Mouse (Mus musculus) CD8-positive naive resting alpha-beta T cell, adult 2 months (primary cell): ENCODE results near the gene G3bp2.
"Not testable (repeated sequence)": the region's sequence is repeated elsewhere in the genome, so short reads cannot be mapped to it uniquely, and the experiment has no call there.

ENCODE experiments used
- DNase-seq, 2 experiments: peaks; one replicate each; pipeline ENCODE4 v3.0.0; 2022; ENCODE audit warnings: low read depth in 2 of 2, low spot score in 2 of 2

G3bp2 gene

DNA sequence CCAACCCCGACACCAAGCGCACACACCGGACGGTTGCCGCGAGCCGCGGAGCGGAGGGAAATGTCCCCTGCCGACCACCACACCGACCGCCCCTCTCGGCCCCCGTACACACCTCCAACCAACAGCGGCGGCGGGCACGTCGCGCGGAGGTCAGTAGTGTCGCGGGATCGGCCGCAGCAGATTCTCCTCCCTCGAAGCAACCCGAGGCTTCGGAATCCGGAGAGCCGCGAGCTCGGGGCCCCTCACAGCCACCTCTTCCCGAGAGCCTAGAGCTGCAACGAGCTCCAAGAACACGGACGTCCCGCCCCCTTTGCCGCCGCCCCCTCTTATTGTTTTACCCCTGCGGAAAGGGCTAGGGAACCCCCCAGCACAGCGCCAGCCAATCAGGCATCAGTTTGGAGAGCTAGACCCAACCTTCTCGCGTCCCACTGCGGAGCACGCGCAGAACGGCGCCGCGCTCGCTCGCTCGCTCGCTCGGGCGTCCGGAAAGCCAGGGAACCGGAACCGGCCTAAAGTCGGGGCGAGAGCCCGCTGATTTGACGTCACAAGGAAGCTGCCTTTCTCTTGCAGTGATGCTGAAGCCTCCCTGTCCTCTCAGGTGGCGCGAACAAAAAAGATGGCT, at the start of gene G3bp2:
Gene G3bp2, minus strand, starts transcription at position 303 of the 622 bp plus-strand sequence.
- DNase-seq = peak; percentile 94 to 97

DNA sequence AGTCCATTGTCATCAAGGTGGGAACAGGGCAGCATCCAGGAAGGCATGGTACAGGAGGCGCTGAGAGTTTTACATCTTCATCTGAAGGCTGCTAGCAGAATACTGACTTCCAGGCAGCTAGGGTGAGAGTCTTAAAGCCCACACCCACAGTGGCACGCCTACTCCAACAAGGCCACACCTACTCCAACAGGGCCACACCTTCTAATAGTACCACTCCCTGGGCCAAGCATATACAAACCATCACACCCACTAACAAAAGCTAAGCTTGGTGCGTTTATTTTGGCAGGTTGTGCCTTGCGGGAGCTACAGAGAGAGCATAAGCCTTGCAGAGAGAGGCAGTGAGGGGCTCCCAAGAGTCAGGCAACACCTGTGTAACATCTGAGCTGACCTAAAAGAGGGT, 49.5 kb upstream of the G3bp2 start:
- not testable (repeated sequence) for DNase-seq

DNA sequence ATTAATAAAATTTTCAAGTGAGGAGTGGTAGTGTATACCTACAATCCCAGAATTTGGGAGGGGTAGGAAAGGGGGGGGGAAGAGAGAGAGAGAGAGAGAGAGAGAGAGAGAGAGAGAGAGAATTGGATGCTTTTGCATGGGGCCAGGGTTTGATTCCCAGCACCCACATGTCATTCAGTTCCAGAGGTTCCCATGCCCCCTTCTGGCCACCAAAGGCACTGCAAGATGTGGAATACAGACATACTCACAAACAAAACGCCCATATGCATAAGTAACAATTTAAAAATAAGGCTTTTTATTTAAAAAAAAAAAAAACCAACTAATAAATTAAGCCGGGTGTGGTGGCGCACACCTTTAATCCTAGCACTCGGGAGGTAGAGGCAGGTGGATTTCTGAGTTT, 48.6 kb upstream of the G3bp2 start:
- no peak for DNase-seq

DNA sequence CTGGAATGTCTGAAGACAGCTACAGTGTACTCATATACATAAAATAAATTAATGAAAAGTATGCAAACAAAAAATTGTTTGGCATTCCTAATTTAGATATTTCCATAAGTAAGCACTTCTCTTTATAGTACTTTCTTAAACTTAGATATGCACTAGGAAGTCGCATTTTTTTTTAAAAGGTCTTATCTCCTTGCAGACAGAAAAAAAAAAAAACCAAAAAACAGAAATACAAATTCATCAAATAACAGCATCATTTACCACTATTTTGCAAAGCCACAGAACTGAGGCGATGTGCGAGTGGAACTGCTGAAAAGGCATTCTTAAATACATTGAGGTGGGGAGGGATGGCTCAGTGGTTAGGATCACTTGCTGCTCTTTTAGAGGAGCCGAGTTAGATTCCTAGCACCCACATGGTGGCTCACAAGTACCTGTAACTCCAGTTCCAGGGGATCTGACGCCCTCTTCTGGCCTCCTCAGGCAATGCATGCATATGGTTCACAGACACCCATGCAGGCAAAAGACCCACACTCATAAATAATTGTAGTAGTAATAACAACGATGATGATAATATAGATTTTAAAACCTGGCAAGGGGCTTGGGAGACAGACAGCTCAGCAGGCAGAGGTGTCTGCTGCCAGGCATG, 46.6 kb upstream of the G3bp2 start:
- DNase-seq = no peak

DNA sequence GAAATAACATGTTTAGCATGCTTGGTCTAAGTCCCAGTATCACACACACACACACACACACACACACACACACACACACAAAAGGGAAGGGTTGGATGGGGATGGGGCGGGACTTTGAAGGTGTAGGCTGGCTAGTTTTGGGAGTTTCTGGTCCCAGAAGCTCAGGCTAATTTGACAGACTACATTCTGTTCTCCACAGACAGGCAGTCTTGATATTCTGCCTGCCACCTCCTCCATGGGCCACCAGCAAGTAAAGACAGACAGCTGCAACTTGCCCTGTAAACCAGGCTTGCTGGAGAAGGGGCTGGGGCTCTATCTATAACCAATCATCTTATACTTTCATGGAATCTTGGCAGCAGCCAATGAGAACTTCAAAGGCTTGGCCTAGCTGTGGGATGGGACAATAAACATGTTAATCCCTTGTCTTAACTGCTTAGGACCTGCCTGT, 45.8 kb upstream of the G3bp2 start:
- DNase-seq = no peak

DNA sequence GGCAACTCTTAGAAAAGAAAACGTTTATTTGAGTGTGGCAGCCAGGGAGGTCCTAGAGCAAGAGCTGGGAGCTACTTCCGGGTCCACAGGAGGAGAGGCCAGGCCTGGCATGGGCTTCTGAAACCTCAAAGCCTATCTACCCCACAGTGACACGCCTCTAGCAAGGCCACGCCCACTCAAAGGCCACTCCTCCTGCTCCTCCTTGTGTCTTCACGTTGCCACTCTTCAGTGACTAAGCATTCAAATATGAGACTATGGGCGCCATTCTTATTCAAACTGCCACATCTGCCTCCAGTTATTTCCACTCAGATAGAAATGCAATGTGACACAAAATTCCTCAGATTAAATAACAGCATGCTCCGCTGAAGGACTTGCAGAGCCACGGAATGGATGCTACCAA, 45.1 kb upstream of the G3bp2 start:
- no peak for DNase-seq

DNA sequence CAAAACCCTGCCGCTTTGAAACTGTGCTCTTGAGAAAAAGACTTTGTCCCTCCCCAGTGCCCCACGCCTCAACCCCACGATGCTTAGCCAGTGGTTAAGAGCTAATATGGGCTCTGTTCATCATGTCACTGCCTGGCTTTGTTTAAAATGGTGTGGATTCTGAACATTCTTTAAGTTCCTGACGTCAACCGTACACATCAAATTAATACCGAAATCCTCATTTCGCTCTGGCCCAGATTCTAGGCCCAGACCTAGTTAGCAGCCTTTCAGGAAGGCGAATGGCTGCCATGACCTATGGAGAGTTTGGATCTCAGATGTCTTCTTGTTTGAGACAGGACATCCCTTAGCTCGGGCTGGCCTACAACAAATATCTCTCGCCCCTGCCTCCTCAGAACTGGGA, 44.2 kb upstream of the G3bp2 start:
- DNase-seq = no peak

DNA sequence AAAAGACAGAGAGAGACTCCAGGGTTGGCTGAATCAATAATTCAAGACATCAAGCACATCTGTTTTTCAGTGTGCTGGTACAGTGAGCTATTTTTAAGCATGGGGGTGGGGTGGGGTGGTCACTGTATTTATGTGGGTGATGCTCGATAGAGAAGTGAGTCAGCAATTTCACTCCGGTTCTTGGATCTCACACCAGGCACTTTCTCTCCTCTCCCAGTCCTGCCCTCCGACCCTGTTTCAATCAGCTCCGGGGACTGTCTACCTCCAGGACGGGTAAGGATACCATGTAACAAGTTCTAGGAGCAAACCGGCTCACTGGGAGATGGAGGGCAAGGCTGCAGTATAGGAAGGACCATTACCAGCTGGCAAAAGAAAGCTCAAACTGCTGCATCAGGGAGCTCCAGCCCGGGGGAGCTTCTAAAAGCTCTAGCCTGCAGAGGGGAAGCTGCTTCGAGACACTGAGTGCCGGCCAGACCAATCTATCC, 43.7 kb upstream of the G3bp2 start:
- no peak for DNase-seq

DNA sequence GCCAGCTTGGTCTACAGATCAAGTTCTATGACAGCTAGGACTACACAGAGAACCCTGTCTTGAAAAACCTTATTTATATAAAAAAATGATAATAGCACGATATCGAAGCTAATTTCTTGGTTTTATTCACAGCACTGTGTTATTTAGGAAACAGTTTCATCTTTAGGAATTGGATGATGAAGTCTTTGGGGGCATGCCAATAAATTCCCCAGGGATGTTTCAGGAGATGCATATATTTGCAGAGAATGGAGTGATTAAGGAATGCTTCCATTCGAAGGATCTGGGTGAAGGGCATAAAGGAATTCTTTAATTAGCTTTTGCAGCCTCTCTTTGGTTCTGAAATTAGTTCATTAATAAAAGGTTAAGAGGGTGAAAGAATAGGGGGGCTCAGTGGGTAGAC, 41.9 kb upstream of the G3bp2 start:
- no peak for DNase-seq

DNA sequence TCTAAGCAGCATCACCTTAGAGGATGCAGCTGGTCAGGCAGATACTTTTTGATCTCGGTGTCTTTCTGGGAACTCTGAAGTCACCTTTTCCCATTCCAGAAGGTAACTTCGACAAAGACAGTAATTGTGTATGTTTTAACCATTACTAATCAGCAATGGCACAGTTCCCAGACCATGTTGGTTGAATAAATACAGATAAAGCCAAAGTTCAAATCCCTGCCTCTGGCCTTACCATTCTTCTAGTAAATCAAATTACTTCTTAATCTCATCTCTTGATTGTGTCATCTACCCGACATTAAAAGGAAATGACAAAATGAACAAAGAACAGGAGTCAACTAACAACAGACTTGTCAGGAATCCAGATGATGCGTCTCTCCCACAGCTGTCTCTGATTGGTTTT, 38.1 kb upstream of the G3bp2 start:
- DNase-seq = no peak

DNA sequence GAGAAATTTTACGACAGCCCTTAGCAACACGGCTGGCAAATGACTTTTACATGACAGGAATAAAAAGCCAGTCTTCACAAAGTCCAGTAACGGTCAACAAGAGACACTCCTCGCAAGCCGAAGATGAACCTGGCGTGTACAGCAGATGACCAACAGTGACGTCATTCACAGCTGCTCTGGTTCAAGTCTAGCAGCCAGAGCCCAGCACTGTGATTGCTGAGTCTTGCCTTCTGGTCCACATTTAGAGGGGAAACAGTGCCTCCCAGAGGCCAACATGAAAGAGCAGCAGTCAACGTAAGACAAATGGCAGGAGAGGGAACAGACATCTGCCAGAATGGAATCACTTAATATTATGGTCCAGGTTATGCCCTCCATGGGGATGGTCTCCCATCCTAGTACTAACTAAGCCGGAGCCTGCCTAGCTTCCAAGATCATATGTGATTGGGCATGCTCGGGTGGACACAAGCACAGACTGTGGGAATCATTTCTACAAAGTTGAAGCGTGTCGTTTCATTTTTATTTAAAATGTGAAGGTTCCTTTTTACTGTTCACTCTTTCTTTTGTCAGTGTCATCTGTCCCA, 34.4 kb upstream of the G3bp2 start:
- peak; percentile 55 to 62 for DNase-seq

DNA sequence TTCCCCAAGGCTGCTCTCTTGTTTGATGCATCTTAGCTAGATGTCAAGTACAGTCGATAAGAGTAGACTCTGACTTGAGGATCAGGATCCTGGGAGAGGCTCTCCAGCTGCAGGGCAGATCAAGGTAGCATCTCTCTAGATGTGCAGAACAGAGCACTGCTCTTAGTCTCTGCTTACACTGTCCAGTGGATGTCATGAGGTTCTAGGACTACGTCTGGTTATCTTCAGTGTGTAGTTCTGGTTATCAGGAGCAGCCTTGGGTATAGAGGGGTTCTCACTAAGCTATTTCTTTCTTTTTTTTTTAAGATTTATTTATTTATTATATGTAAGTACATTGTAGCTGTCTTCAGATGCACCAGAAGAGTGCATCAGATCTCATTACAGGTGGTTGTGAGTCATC, 31.4 kb upstream of the G3bp2 start:
- DNase-seq = no peak

DNA sequence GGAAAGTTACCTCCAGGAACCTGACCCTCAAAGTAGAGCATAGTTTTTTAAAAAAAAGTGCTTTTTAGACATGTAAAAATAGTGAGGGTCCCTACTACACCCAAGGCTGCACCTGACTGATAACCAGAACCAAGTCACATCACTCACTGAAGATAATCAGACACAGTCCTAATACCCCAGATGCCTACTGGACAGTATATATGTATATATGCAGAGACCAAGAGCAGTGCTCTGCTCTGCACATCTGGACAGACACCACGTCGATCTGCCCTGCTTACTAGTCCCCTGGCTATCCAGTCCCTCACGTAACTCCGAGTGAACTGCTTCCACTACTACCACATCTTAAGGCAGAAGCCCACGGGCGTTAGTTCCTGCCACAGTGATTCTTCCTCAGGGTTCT, 30.7 kb upstream of the G3bp2 start:
- no peak for DNase-seq

DNA sequence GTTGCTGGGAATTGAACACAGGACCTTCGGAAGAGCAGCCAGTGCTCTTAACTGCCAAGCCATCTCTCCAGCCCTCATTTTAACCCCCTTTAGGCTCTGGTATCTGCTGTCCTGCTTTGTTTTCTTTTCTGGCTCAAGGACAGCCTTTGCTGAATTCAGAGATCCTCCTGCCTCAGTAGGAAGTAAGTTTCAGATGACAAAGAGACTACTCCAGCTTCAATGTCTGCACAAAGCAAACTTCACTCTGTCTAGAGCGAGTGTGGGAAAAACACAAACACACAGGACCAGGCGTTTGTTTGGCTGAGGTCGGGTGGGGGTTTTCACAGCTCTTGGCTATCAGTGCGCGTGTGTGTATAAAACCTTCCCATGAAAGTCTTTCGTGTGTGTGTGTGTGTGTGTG, 30.0 kb upstream of the G3bp2 start:
- no peak for DNase-seq

DNA sequence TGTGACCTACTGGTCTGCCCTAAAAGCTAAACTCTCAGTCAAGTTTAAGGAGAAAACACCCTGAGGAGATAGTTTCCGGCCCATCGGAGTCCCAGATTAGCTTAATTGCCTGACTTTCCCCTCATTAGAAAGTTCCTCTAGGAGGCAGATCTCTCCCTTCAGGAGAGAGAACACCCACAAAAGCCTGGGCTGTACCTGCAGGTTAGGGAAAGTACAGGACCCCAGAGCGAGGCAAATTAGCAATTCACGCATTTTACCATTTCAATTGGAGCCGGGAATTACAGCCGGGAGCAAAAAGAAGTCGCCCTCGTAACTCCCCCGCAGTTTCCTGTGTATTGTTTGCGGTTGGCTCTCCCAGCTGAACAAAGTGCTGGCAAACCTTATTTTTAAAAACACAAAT, 29.1 kb upstream of the G3bp2 start:
- DNase-seq = no peak

DNA sequence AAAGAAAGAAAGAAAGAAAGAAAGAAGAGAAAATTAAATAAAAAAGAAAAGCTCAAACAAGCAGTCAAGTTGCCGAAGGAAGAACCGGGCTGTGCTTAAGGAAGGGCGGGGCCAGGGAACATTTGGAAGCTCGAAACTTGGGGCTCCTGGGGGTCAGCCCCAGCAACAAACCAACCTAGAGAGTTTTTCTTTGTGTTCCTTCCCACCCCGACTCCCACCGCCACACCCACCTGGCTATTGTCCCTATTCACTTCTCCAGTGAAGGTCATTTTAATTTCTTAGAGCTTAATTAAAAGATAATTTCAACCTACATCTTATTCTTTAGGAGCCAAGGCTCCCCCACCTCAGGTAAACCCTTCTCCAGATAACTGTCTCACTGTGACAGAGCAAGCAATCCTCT, 28.7 kb upstream of the G3bp2 start:
- no peak for DNase-seq

DNA sequence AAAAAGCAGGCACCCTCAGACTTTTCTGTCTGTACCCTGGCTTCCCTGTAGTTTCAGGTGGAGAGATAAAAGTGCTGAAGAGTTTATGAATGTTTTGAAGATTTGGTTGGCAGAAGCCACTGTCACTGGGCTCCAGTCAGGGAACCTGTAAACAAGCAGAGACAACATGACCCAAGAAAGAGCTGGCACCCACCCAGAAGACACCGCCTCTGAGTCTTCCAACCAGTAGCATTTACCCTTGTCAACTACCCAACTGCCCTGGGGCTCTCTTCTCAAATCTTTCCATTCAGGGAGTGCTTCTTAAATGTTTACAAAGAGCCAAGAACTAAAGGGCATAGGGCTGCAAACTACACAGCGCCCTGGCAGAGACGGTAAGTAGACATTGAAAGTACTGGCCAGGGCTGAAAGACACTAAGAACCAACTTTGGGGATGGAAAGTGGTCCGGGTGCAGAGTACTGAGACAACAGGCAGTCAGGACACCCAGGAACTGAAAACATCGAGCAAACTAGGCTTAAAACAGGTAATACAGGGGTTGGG, 27.4 kb upstream of the G3bp2 start:
- no peak for DNase-seq

DNA sequence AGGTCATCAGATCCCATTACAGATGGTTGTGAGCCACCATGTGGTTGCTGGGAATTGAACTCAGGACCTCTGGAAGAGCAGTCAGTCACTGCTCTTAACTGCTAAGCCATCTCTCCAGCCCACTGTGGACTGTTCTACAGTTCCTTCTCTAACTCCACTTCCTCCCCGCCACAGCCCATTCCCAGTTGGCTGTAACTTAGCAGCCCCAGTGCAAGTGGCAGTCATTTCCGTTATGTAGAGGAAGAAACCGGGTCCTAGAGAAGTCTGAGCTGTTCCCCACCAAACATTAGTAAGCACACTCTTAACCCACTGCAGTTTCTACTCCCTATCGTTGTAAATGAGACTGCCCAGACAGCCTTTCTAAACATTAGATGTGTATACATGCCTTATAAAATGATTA, 23.8 kb upstream of the G3bp2 start:
- DNase-seq = no peak

DNA sequence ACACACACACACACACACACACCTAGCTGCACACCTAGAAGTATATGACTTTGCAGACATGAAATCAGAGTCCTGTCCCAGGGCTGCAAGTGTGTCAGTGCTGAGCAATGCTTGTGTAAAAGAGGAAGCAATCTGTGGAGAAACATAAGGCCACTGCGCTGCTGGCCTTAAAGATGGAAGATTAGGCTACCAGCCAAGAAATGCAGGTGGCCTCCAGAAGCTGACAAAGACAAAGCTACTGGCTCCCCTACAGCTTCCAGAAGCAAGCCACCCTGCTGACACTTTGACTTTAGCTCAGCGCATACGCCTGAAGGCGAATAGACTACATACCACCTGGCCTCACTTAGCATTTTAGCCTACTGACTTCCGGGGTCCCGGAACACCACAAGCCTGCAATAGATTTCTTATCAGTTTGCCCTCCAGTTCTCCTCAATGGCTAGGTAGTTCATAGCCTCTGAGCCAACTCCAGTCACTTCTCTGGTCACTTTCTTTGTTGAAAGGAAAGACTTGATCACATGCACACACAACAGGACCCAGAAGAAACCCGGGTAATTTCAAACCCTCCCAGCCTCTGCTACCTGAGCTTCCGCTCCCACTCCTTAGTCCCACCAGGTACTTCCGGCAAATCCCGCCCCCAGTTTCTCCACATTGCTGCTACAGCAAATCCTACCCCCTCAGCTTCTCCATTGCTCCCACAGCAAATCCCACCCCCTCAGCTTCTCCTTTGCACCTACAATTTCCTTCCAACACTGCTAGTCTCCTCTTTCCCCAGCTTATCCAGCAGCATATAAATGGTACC, 23.0 kb upstream of the G3bp2 start:
- no peak for DNase-seq

DNA sequence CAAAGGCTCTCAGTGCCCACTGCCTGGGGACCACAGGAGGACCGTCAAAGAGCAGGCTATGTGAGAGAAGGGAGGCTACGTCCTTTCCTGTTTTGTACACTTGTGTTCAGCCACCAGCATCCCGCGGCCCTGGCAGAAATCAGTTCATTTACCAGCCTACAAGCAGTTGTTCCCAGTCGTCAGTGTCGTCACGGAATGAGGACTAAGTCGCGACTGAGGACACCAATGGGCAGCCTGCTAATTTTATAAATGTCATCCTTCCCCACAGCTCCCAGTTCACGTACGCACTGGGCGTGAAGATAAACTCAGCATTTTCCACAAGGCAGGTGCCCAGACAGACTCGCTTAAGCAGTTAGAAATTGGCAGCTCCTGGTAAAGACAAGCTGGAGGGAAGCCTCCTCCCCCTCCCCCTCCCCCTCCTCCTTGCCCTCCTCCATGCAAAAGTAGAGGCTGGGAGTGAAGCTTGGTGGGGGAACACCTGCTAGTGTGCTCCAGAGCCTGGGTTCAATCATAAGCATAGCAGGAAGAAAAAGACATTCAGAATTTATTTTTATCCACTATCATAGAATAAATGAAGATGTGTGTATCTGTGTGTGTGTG, 20.4 kb upstream of the G3bp2 start:
- no peak for DNase-seq

DNA sequence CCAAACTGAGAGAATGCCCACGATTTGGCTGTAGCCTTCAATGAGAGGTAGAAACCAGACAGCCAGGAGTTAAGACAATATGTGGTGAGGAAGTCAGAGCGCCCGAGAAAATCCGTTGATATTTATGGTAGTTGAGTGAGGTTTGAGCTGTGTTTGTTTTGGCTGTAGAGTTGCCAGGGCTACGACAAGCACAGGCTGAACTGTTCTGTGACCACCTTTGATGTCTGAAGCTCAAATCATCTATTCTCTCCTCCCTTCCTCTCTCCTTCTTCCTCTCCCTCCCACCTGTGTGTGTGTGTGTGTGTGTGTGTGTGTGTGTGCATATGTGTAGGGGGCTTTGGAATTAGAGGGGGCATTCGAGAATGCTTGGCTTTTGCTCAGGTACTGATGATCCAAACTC, 19.5 kb upstream of the G3bp2 start:
- DNase-seq = peak; percentile 51 to 63
